Mouse (Mus musculus) G1E (cell line): ENCODE results near the gene H2afx.

Experiments
- CTCF ChIP-seq: IDR thresholded peaks from 2 replicates; pipeline ENCODE4 v1.5.1; 2012; ENCODE audit warnings: low read depth, low read length, inconsistent platforms, mixed read lengths
- GATA1 ChIP-seq: IDR thresholded peaks from 2 replicates; pipeline ENCODE4 v1.6.1; 2012; ENCODE audit warnings: borderline replicate concordance, low read length, inconsistent platforms, mixed read lengths
- GATA2 ChIP-seq: IDR thresholded peaks from 2 replicates; pipeline ENCODE4 v1.6.1; 2012; ENCODE audit warnings: low read depth, low read length, inconsistent platforms, borderline replicate concordance
- TAL1 ChIP-seq: conservative IDR thresholded peaks from 2 replicates; pipeline ENCODE4 v1.6.1; 2012; ENCODE audit warnings: low read depth, low read length, inconsistent platforms, mixed read lengths

GRCm38 (mm10) chr9:44332918-44333638 lies 1.4 kb upstream of the H2afx start:
- TF ChIP-seq GATA2 (no peak), CTCF (no peak), GATA1 (no peak), TAL1 (no peak)
